Mouse (Mus musculus): ENCODE results near the gene Apbb1. TPM values are rescaled to one million over a fixed set of nuclear protein-coding genes. Genes with fewer than 3 reads are reported as not detected.
A peak's percentile ranks its signal among the peaks of the same experiment; 100 is the strongest.

Gene Apbb1
- total RNA-seq, 4 experiments from 2014 or later = 437 to 456 (median 444) TPM

DNA sequence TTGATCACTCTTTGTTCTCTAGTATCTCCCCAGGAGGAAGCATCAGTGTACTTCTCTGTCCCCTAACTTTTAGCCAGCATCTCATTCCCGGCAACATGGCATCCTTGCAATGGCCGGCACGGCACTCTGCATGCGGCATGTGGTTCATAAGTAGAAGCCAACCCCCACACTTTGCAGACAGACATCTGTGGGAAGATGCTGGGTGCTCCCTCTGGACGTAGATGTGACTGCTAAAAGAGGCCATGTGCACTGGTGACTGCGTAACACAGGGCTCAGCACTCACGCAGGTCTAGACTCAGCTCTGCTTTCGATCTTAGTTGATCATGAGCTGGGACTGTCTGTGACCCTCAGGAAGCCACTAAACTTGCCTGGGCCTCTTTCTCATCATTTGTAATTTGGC, 8.5 kb downstream of the Apbb1 start:
- DNase-seq (ENCODE audit: low spot score in 2 of 2) = no peak

DNA sequence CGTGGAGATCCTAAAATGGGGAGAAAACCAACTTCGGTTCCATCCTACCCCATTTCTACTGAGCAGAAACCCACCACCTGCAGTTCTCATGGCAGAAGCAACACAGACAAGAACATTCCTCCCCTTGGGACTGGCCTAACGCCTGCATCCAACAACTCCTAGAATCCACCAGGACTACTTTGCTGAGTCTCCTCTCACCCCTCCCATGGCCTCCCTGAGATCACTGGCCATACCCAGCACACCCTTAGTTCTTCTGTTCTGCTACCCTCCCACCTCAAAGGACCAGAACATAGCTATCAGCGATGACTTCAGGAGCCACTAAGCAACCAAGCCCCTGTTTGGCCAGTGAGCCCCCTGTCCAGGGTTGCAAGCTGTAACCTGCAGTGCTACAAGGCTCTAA, 10.7 kb downstream of the Apbb1 start:
- no peak for DNase-seq (ENCODE audit: low spot score in 2 of 2)

DNA sequence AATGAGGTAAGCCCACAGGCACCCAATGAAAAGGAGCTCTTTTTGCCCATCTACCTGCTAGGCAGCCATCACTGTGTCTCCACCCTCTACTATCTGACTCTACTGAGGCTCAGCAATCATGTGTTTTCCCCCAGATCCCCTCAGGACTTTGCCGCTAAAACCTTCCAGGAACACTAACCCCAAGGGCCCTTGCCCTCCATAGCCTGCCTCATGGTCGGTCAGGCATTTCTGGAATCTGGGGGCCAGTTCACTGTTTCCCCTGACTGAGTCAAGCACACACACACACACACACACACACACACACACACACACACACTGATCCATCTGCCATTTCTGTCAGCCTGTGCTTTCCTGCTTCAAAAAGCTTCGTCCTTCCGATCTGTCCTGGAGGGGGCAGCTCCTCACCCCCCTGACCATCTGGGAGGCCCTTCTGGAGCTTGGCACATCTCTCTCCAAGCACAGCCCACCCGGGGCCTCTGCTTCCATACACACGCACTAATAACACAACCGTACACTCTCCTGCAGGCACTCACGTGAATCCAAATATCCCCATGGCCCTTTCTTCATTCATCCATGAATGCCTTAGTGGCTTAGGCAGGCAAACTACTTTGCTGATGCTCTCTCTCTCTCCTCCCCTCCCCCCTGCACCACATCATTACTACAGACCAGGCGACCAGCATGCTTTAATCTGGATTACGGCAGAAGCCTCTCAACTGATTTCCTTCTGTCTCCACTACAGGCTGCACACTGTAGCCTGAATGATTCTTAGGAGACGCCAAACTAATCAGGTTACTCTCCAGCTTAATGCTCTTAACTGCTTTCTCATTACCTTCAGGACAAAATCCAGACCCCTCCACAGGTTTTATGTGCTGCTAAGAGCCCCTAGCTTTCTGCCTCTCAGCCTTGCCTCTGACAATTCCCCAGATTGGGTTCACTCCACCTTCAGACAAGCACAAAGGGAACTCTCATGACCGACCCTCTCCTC, 11.6 kb downstream of the Apbb1 start:
- no peak for DNase-seq (ENCODE audit: low spot score in 2 of 2)

DNA sequence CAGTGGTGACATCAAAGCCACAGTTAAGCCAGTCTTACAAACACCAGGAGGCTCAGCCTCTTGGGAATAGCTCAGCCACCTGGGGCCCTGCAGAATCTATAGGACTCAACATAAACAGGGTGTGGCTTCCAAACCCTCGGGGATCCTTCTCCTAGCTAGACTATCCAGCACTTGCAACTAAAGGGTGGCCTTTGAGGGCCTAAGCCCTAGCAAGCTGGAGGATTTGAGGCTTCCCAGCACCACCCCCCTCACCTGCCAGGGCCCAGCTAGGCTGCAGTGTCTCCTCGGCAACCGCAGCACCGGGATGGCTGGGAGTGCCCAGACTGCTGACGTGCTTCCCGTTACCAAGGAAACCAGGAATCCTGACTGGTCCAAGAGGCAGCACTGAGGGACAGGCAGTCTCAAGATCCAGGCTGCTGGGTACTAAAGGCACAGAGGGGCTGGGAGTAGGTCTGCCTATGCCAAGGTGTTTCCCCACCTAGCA, 12.4 kb downstream of the Apbb1 start:
- peak; percentile 74 to 92 for DNase-seq (ENCODE audit: low spot score in 2 of 2)

DNA sequence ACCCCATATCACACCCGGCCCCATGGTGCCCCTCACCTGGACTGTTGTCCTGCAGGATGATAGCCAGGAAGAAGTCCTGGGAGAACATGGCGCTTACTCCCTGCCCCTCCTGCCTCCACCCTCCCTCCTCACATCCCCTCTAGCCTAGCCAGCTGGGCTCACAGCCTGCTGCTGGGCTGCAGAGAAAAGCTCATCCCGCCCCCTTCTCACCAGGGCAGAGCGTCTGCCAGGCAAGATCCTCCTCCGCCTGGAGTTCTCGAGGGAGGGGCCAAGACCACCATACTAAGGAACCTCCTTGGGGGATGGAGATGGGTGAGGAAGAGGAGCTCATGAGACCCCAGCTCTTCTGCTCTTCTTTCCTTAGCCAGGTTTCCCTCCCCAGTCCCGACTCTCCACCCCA, 12.9 kb downstream of the Apbb1 start:
- peak in 1 of 2 experiments; percentile 87 for DNase-seq (ENCODE audit: low spot score in 2 of 2)

DNA sequence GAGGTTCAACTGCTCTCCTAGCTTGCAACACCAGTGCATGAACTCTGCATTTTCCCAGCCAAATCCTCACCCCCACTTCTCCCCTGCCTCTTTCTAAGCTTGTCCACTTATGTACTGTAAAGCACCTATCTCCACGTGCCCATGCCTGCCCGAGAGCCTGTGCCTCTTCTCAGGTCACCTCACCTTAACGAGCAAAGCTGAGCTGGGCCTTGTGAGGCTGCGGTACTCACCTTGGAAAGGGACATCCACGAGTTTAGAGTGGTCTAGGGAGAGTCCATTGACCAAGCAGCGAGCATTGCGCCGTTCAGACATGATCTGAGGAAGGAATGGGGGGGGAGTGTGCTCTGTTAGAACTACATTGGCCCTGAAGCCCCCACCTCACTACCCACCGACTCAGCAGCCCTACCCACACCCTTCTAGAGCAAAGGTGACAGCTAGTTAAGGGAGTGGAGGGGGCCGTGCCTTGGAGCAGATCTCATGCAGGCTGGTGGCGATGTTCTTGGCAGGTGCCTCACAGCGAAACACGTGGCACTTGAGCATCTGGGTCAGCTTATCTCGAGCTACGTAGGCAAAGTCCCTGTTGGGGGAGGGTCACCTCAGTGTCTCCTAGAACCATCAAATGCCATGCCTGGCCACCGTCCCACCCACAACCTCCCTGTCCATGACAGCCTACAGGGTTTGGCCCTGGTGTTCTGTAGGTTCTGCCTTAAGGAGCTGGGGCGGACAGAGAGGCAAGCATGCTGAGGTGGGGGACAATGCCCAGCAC, 16.2 kb downstream of the Apbb1 start:
- no peak for DNase-seq (ENCODE audit: low spot score in 2 of 2)

DNA sequence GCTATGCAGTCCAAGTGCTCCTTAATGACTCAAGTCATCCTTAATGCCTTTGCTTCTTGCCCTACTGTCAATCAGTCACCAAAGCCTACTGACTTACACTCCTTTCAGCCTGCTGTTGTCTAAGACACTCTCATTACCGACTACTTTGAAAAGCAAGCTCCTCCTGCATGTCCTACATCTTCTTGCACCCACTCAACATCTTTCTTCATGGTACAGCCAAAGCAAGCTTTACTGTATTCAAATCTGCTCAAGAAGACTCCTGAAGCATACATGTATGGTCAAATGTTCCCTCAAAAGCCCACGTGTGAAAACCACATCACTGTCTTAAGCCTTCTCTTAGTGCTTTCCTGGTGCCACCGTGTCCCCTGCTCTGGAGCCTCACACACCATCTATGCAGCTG, 18.1 kb downstream of the Apbb1 start:
- DNase-seq (ENCODE audit: low spot score in 2 of 2) = no peak

DNA sequence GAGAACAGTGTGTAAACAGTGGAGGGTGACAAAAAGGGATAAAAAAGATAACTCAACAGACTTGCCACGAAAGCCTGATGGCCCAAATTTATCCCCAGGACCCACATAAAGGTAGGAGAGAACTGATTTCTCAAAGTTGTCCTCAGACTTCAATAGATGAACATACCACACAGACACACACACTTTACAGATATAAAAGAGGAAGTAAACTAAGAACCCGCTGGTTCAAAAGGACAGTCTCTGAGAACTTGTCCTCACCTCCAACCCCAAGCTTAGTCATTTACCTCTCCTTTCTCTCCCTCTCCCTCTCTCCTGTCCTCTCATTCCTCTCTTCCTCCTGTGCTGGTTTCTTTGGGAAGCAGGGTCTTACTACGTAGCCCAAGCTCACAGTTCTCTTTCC, 19.1 kb downstream of the Apbb1 start:
- DNase-seq (ENCODE audit: low spot score in 2 of 2) = no peak

DNA sequence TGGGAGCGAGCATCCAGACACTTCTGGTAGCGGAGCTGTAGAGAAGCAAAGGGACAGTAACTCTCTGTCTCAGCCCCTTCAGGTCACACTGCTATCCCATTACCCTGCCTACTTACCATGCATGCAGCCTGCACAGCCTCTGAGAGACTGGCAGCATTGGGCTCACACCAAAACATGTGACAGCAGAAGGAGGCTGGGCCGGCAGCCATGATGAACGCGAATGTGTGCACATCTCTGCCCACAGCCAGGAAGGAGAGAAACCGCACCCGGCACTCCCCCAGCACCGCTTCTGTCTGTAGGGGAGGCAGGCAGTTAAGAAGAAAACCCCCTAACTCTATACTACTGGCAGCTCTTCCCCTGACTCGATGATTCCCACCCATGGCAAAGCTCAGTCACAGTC, 22.4 kb downstream of the Apbb1 start:
- DNase-seq (ENCODE audit: low spot score in 2 of 2) = no peak

DNA sequence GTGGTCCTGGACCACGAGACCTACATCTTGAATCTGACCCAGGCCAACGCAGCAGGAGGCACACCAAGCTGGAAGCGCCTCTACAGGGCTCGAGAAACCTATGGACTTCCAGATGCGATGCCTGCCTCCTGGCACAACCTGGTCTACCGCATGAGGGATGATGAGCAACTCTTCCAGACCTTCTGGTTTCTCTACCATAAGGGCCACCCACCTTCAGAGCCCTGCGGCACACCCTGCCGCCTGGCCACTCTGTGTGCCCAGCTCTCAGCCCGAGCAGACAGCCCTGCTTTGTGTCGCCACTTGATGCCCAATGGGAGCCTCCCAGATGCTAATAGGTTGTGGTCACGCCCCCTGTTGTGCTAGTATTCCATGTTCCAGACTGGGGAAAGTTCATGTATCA, 23.8 kb downstream of the Apbb1 start:
- DNase-seq (ENCODE audit: low spot score in 2 of 2) = no peak

DNA sequence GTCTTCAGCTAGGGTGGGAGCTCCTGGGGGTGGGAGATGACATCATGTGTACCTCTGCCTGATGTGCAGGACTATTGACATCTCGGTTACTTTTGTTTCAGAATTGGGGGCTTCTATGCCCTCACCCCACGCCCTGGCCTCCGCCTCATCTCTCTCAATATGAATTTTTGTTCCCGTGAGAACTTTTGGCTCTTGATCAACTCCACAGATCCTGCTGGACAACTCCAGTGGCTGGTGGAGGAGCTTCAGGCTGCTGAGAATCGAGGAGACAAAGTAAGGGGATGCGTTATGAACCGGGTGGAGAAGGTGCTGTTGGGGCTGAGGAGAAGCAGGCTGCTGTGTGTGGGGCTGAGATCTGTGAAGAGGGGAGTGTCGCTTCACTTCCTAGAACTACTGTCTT, 25.0 kb downstream of the Apbb1 start:
- no peak for DNase-seq (ENCODE audit: low spot score in 2 of 2)

DNA sequence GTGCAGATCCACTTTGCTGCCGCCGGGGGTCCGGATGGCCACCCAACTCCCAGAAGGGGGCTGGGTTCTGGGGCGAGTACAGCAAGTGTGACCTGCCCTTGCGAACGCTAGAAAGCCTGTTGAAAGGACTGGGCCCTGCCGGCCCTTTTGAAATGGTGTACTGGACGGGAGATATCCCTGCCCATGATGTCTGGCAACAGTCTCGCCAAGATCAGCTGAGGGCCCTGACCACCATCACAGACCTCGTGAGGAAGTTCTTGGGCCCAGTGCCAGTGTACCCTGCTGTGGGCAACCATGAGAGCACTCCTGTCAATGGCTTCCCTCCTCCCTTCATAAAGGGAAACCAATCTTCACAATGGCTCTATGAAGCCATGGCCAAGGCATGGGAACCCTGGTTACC, 25.9 kb downstream of the Apbb1 start:
- no peak for DNase-seq (ENCODE audit: low spot score in 2 of 2)

DNA sequence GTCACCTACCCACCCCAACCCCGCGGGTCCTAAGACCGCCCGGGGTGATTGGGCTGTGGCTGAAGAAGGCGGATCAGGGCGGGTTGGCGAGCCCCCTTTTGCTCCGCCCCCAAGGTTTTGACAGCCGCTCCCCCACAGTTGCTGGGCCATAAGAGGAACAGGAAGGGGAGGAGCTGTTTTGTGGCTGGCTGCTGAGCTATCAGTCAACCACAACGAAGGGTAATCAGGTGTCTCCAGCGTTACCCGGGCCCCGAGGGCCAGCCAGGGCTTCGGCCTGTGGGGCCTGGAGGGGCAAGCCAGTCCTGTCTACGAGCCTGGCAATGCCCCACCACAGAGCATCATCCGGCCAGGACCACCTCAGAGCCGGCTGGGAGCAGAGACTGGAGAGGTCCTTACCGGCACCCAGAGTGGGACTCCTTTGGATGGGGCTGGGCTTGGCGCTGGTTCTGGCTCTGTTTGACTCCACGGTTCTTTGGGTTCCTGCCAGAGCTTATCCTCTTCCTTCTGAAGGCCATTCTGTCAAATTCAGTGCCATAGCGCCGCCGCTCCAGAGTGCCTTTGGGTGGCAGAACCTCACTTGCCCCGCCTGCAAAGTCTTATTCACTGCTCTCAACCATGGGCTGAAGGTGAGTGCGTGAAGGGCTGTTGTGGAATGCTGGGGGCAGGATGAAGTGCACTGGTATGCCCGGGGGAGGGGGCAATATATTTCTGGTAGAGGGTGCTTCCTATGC, 27.1 kb downstream of the Apbb1 start, which contains the start of gene Smpd1:
TSS of gene Smpd1 (plus strand) at position 149 of the 731 bp plus-strand sequence.
- DNase-seq (ENCODE audit: low spot score in 2 of 2) = peak; percentile 82 to 93

DNA sequence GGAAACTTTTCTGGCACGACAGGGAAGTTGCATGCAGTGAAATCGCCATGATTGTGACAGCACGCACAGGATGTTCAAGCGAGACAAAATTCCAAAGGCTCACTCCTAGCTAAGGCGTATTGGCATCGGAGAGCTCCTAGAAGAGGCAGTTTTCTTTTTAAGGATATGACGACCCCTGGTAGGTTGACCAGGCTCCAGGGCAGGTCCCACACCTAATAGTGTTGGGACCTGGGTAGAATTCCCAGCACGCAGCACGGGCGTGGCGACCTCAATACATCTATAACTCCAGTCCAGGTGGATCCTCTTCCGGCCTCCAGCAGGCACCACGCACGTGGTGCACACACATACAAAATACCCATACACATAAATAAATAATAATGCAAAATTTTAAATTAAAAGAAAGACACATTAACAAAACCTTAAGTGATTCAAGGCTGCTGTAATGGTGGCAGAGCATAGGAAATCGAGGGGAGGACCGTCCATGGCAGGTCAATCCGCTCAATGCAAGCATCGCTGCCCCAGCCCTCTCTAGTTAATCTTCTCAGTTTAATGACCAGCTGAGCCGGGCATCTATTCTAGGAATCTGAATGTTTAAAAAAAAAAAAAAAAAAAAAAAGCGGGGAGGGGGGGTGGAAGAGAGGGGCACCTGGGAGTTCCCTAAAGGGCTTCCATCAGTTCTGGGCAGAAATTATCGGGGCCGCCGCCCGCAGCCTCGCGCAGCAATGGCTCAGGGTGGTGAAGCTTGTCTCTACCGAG, 27.8 kb downstream of the Apbb1 start:
- DNase-seq (ENCODE audit: low spot score in 2 of 2) = no peak

DNA sequence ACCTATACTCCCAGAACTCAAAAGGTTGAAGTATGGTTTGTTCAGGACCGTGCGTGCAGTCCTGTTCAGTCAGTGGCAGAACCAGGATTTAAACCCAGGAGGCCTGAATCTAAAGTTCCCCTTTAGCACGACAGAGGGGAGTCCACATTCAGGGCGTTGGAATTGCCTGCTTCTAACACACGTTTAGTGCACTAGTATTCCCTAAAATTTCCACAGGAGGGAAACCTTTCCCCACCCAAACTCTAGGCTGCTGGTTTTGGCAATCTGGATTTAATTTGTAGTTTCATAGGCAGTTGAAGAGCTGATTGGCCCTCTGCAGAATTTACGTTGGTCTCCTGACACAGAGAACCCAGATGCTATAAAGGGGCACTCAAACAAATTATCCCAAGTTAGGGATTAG, 32.4 kb downstream of the Apbb1 start:
- no peak for DNase-seq (ENCODE audit: low spot score in 2 of 2)

DNA sequence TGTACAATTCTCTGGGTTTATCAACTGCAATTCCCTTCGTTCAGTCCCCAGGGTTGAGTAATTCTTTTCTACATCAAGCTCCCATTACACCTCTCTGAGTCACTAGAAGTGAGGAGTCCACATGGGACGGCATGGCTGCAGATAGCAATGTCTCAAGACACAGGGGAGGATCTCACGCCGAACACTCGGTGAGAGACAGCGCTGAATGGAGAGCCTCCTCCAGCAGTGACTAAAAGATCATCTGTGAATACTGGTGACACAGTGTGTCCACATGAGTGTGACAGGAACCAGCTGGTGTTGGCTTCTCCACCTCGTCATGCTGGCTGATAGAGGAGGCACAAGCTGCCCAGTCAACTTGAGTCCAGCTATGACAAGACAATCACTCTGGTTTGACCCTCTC, 33.5 kb downstream of the Apbb1 start:
- DNase-seq (ENCODE audit: low spot score in 2 of 2) = no peak

DNA sequence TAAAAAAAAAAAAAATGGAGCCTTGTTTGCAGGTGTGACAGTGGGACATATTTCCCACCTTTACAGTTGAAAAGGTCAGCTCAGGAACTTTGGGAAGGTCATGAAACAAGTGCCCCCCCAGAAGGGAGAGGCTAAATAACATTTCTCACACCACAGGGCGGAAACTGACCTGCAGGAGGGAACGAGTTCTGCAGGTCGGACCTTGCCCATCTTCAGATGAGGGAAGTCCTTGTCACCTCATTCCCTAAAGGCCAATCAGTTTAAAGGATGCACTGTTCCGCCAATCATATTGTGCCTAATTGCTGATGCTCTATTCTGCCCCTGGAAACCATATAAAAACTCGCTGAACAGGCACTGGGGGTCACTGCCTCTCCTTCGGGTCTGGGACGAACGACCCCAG, 35.5 kb downstream of the Apbb1 start:
- DNase-seq (ENCODE audit: low spot score in 2 of 2) = no peak

DNA sequence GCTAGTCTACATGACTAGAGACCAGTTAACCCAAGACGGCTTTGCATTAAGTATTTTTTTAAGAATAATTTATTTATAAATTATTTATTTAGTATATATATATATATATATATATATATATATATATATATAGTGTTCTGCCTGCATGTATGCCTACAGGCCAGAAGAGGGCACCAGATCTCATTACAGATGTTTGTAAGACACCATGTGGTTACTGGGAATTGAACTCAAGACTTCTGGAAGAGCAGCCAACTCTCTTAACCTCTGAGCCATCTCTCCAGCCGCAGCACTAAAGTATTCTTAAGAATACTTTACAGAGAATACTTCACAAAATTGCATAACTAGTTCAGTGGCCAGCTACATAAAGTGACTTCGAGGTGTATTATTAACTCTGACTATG, 47.3 kb downstream of the Apbb1 start:
- DNase-seq (ENCODE audit: low spot score in 2 of 2) = no peak

DNA sequence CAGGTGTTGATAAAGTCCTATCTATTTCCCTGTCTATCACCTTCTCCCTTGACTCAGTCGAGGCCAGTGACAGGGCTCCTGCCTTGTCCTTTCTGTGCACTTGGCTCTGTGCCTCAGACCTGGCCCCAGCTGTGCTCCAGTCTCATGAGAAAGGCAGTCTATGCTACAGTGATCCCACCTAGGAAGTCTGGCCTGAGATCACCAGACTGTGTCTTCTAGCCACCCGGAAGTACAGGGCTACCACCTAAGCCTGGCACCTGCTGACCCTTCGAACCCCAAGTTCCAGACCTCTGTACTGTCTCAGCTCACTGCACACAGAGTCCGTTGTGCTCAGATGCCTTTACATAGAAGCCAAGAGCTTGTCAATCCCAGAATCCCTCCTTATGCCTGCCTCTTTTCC, 53.4 kb downstream of the Apbb1 start:
- no peak for DNase-seq (ENCODE audit: low spot score in 2 of 2)

DNA sequence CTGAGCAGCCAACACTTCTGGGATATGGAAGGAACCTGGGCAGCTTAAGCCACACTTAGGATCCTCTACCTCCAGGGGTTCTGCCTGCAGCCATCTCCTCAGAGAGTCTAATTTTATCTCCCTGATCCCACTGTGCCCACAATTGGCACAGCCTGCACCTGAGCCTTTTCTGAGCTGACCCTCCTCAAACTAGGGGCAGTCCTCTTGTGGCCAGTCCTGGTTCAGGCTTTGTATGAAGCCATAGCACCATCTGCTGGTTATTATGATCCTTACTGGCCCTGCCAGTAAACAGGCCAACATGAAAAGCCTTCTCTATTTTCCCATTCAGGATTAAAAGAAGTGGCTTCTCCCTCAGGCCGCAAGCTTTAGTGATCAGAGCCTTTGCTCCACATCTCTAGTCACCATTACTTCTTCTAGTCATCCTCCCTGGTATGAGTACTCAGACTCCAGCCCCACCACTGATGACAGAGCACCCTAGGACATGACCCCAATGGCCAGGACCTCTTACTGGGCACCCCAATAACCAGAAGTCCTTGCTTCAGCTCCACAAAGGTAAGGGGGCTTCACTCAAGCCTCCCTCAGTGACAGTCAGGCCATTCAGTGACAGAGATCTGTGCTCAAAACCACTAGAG, 54.0 kb downstream of the Apbb1 start:
- DNase-seq (ENCODE audit: low spot score in 2 of 2) = no peak

Data from left cerebral cortex, adult 8-10 months (tissue).